Mouse (Mus musculus): Measurements from ENCODE around the gene Hint2.

DNA sequence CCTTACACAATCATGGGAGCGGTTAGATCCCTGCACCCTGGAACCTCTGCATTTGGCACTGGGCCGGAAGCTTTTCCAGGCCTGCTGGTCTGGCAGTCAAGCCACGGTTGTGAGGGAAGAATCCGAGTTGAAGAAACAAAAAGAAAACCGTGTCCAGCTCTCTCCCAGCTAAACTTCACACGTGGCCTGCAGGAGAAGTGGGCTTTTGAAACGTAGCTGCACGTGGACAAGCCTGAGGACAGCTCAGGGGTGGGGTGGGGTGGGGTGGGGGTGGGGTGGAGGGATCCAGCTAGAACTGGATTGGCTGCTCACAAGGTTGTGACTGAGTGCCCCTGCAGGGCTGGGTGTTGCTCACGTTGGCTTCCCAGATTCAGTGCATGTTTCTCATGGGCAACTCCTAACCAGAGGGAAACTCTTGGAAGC, 39.0 kb upstream of the Hint2 start:
- TF ChIP-seq CTCF (conservative IDR thresholded peaks at IDR 0.05; ENCODE audit: low read length) = no peak
- TF ChIP-seq NANOG (IDR thresholded peaks at IDR 0.05; ENCODE audit: borderline replicate concordance, low read length) = no peak
- no peak for TF ChIP-seq POU5F1 (IDR thresholded peaks at IDR 0.05; ENCODE audit: borderline replicate concordance, low read length)

All from E14TG2a.4 (cell line).